Mouse (Mus musculus): ENCODE results near the gene Zfp454.

DNA sequence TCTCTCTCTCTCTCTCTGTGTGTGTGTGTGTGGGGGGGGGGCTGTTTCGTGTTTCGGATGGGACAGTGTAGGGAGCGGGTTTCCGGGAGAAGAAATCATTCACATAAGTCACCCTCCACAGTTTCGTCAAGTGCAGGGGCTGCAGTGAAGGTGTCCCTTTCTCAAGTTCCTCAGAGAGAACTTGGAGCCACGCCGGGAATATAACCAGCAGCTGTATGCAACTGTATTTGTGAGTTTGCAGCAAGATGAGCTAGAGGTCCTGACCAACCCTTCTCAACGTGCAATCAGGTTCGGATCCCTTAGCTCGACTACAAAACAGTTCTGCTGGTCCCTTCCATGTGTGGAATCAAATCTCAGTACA, 538 bp downstream of the Zfp454 start:
- TF ChIP-seq ZC3H11A (IDR thresholded peaks at IDR 0.05; ENCODE audit: borderline replicate concordance, low read depth, low read length) (no peak), CHD2 (IDR thresholded peaks at IDR 0.05; ENCODE audit: low read depth, low read length) (no peak), MAFK (IDR thresholded peaks at IDR 0.05; ENCODE audit: insufficient read depth, low read depth, low read length) (no peak), HCFC1 (IDR thresholded peaks at IDR 0.05; ENCODE audit: borderline replicate concordance, insufficient read depth, low read length) (no peak)

Data from ES-E14 (cell line).